Mouse (Mus musculus) frontal cortex, postnatal 25 days (tissue): Measurements from ENCODE around the gene Faiml.

ENCODE experiments used
- DNase-seq, 2 experiments: peaks; one replicate each; pipeline ENCODE4 v3.0.0; 2022; ENCODE audit warnings: low spot score in 2 of 2

Gene Faiml

GRCm38 (mm10) chr9:99237139-99237538 is at the start of gene Faiml:
Faiml (minus strand) TSS chr9:99237239.
- no peak for DNase-seq

- DNase-seq = no peak
These were observed 21.9 kb upstream of the Faiml start for GRCm38 (mm10) chr9:99258891-99259290.

GRCm38 (mm10) chr9:99256821-99257220 is 19.8 kb upstream of the Faiml start:
- DNase-seq = no peak

- DNase-seq = no peak
These were observed 19.2 kb upstream of the Faiml start for GRCm38 (mm10) chr9:99256206-99256605.

GRCm38 (mm10) chr9:99253861-99254260 is 16.8 kb upstream of the Faiml start:
- no peak for DNase-seq

GRCm38 (mm10) chr9:99248906-99249305 is 11.9 kb upstream of the Faiml start:
- DNase-seq = no peak

GRCm38 (mm10) chr9:99248304-99248703 is 11.3 kb upstream of the Faiml start:
- no peak for DNase-seq

GRCm38 (mm10) chr9:99243895-99244293 is 6.9 kb upstream of the Faiml start:
- no peak for DNase-seq

GRCm38 (mm10) chr9:99243190-99243894 is 6.3 kb upstream of the Faiml start, which contains the start of gene Cep70:
Cep70 (plus strand) TSS chr9:99243367.
- DNase-seq = peak; percentile 88 to 91

- DNase-seq = no peak
These were observed 5.6 kb upstream of the Faiml start for GRCm38 (mm10) chr9:99242533-99243189.

GRCm38 (mm10) chr9:99242035-99242434 is 5.0 kb upstream of the Faiml start:
- DNase-seq = peak; percentile 32 to 52

- DNase-seq = no peak
These were observed 3.5 kb upstream of the Faiml start for GRCm38 (mm10) chr9:99240571-99240970.

GRCm38 (mm10) chr9:99239256-99239655 is 2.2 kb upstream of the Faiml start:
- DNase-seq = no peak

- DNase-seq = no peak
These were observed 1.2 kb upstream of the Faiml start for GRCm38 (mm10) chr9:99238276-99238675.

- DNase-seq = no peak
These were observed 7.6 kb downstream of the Faiml start for GRCm38 (mm10) chr9:99229450-99229849.

- no peak for DNase-seq
These were observed 12.5 kb downstream of the Faiml start for GRCm38 (mm10) chr9:99224583-99224982.

- DNase-seq = no peak
These were observed 15.4 kb downstream of the Faiml start for GRCm38 (mm10) chr9:99221636-99222035.

- DNase-seq = no peak
These were observed 18.9 kb downstream of the Faiml start for GRCm38 (mm10) chr9:99217999-99218719.

- DNase-seq = no peak
These were observed 20.9 kb downstream of the Faiml start for GRCm38 (mm10) chr9:99216182-99216581.

- DNase-seq = no peak
These were observed 24.4 kb downstream of the Faiml start for GRCm38 (mm10) chr9:99212643-99213042.

- DNase-seq = no peak
These were observed 53.9 kb downstream of the Faiml start for GRCm38 (mm10) chr9:99183043-99183670.

- DNase-seq = no peak
These were observed 54.9 kb downstream of the Faiml start for GRCm38 (mm10) chr9:99182121-99182520.
